Mouse (Mus musculus) layer of hippocampus, adult 2 months (tissue): ENCODE data around the gene Slc25a34. TPM values are rescaled to one million over a fixed set of nuclear protein-coding genes. Genes with fewer than 3 reads are reported as not detected.

Experiments
- DNase-seq, 2 experiments: peaks; one replicate each; pipeline ENCODE4 v3.0.0; 2022; ENCODE audit warnings: low spot score in 2 of 2
- H3K27ac ChIP-seq: fragments of 200-600 bp; 2 replicates; pipeline ENCODE4 v1.8.1; 2022
- H3K4me3 ChIP-seq: fragments of 200-600 bp; 2 replicates; pipeline ENCODE4 v1.8.1; 2022; ENCODE audit warnings: mild to moderate bottlenecking
- CTCF ChIP-seq: fragments of 200-600 bp; conservative IDR thresholded peaks from 2 replicates; pipeline ENCODE4 v1.8.1; 2022; ENCODE audit warnings: antibody characterized with exemption, mild to moderate bottlenecking, moderate library complexity
- total RNA-seq, 2 experiments: library from RNA; stranded (reverse); gene quantifications; 2 replicates each; pipeline ENCODE4 v1.2.3; 2021

Gene Slc25a34
- total RNA-seq, 2 experiments from 2014 or later, result 1.6 to 3.6 TPM

GRCm38 (mm10) chr4:141622580-141622979 lies 1.0 kb downstream of the Slc25a34 start:
- DNase-seq, result no peak
- H3K27ac ChIP-seq, result no peak overlapping the region
- no peak for TF ChIP-seq CTCF
- no peak overlapping the region for H3K4me3 ChIP-seq

- no peak for TF ChIP-seq CTCF
- Histone ChIP-seq H3K27ac (no peak overlapping the region), H3K4me3 (no peak overlapping the region)
- DNase-seq, result no peak
Measured at GRCm38 (mm10) chr4:141622091-141622490, 1.5 kb downstream of the Slc25a34 start.

DNA sequence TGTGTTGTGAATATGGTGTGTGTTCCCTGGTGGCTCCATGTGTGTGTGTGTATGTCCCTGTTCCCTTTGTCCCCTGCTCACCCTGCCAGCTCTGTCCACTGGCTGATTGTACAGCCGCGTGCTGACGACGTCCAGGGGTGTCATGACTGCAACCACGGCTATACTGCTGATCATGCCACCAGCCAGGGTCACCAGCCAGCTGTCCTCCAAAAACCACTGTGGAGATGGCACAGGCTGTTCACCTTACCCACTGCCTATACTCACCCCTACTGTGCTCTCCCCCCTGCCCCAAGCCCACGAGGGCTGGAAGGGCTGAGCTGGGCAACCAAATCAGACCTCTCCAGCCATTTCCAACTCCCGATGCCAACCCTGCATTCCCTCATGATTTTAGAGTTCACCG lies 2.3 kb downstream of the Slc25a34 start:
- TF ChIP-seq CTCF, result no peak
- Histone ChIP-seq H3K4me3 (no peak overlapping the region), H3K27ac (no peak overlapping the region)
- no peak for DNase-seq

DNA sequence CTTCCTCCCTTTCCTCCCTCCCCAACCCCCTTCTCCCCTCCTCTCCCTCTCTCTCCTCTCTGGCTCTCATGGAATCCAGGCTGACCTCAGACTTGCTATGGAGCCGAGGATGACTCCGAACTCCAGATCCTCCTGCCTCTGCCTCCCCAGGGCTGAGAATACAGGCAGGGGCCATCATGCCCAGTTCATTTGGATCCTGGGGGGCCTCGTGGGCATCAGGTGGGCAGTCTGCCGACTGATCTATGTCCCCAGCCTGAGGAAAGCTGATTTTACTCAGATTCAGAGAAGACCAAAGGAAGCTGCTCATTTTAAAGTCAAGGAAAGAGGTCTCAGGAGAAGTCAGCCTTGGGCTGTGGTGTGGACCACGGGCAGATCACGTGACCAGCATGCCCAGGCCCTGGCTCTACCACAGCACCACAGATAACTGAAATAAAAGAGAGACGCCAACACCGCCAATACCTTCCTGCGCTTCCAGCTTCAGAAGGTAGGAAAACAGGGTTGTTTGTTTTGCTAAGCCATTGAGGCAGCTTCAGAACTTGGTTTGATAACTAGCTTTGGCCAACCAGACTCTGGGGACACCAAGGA lies 4.2 kb downstream of the Slc25a34 start:
- no peak for TF ChIP-seq CTCF
- Histone ChIP-seq H3K27ac (no peak overlapping the region), H3K4me3 (no peak overlapping the region)
- no peak for DNase-seq

DNA sequence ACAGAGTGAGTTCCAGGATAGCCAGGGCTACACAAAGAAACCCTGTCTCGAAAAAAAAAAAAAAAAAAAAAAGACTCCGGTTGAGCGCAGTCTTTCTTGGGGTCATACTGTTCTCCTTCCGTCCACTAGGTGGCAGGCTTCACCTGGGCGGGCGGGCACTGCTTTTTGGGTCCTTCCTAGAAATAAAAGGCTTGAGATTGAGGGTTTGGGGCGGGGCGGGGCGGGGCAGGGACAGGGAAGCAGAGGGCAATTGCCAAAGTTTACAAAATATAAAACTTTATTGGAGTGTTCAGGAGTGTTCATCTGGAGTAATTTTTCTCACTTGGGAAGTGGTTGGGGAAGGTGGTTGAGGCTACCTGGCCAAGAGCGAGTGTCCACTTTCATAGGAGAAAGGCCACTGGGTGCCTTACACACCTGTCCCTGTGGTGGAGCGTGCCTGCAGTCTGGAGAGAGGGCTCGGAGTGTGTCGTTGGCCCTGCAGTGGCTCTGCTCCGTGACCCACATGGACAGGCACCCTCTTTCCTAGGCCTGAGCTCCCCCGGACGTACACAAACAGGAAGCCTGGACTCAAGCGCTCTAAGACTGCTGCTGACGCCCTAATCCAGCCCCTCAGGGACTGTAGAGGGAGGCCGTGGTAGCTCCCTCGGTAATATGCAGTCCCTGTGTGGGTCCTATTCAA lies 4.9 kb downstream of the Slc25a34 start, which contains the start of gene Tmem82:
Tmem82 (minus strand) TSS at position 69 of the 679 bp plus-strand sequence.
- peak; percentile 29 to 53 for DNase-seq
- Histone ChIP-seq H3K27ac (no peak within 1 kb of the TSS), H3K4me3 (no peak within 1 kb of the TSS; the same call in 1 of the 2 replicates)
- peak; percentile 73 for TF ChIP-seq CTCF

DNA sequence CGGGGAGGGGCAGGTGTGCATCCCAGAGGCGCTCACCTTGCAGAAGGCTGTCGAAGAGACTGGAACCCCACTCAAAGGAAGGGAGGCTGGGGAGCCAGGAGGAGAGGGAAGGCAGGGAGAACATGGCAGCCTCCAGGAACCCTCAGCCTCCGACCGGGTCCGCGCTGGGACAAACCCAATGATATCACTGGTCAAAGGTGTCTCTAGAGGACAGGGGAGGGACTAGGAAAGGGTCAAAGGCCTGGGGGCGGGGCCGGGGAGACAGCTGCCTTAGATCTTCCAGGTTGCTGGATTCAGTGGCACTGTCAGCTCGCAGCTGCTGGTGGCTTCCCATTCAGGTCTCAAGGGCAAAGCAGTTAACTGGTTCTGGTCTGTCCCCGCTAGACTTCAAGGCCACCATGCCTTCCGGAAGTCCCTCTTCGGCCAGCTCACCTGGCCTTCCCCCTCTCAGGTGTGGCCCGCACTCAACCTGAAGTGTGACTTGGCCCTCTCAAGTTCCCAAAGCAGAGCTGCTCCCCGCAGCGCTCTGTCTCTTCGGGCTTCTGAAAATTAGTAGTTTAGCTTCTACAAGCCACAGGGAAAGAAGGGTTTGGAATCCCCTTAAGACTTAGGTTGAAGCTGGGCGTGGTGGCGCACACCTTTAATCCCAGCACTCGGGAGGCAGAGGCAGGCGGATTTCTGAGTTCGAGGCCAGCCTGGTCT lies 5.6 kb downstream of the Slc25a34 start:
- Histone ChIP-seq H3K4me3 (no peak overlapping the region; the same call in 1 of the 2 replicates), H3K27ac (no peak overlapping the region)
- no peak for TF ChIP-seq CTCF
- DNase-seq, result no peak

- Histone ChIP-seq H3K4me3 (no peak overlapping the region; the same call in 1 of the 2 replicates), H3K27ac (no peak overlapping the region)
Measured at GRCm38 (mm10) chr4:141617299-141617698, 6.3 kb downstream of the Slc25a34 start.

GRCm38 (mm10) chr4:141616811-141617210 lies 6.8 kb downstream of the Slc25a34 start:
- no peak for DNase-seq

More at GRCm38 (mm10) chr4:141617299-141617698, 6.3 kb downstream of the Slc25a34 start:
- peak; percentile 71 for TF ChIP-seq CTCF
- DNase-seq, result peak; percentile 48 to 60

GRCm38 (mm10) chr4:141614946-141615345 lies 8.7 kb downstream of the Slc25a34 start:
- TF ChIP-seq CTCF, result no peak
- DNase-seq, result no peak
- Histone ChIP-seq H3K27ac (no peak overlapping the region), H3K4me3 (no peak overlapping the region)

More at GRCm38 (mm10) chr4:141616811-141617210, 6.8 kb downstream of the Slc25a34 start:
- TF ChIP-seq CTCF, result no peak
- no peak overlapping the region for H3K27ac ChIP-seq
- no peak overlapping the region for H3K4me3 ChIP-seq

- no peak for TF ChIP-seq CTCF
- H3K4me3 ChIP-seq, result no peak overlapping the region
- no peak for DNase-seq
- no peak overlapping the region for H3K27ac ChIP-seq
Measured at GRCm38 (mm10) chr4:141609538-141609937, 14.1 kb downstream of the Slc25a34 start.

DNA sequence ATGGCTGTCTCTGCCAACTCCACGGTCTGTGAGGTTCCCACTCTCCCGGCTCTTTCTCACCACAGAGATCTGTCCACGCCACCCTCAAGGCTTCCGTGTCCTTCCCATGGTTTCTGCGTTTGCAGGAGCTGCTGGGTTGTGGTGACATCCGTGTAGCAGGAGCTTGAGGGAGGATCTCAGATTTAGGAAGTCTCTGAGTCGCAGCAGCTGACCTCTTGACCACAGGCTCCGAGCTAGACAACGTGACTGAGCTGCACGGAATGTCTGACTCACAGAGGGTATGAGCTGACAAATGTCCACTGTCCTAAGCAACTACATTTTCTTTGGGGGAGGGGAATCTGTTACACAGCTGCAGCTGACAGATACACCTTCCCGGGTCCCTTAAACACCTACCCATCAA lies 17.8 kb downstream of the Slc25a34 start, which contains the start of gene Fblim1:
Fblim1 (minus strand) TSS at position 236 of the 400 bp plus-strand sequence.
- Histone ChIP-seq H3K27ac (no peak within 1 kb of the TSS), H3K4me3 (no peak within 1 kb of the TSS)
- DNase-seq, result no peak
- no peak for TF ChIP-seq CTCF

GRCm38 (mm10) chr4:141605421-141605820 lies 18.2 kb downstream of the Slc25a34 start:
- Histone ChIP-seq H3K4me3 (no peak overlapping the region), H3K27ac (no peak overlapping the region)
- no peak for DNase-seq
- TF ChIP-seq CTCF, result no peak

DNA sequence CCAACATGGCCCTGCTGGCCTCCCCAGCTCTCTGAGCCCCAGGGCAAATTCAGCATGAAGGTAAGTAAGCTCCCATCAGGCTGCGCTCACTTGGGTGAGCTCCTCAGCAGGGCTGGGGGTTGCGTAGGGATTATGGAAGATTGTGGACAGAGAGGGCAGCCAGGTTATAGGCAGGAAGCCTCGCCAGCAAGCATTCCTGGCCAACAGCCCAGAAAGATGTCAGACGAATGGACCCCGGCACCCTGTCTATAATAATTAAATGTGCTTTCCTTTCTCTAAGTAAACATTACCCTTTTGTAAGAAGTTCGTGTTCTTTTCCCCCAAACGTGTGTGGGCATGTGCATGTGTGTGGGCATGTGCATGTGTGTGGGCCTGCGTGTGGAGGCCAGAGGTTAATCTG lies 19.1 kb downstream of the Slc25a34 start:
- H3K27ac ChIP-seq, result no peak overlapping the region
- no peak overlapping the region for H3K4me3 ChIP-seq
- no peak for DNase-seq
- TF ChIP-seq CTCF, result no peak

GRCm38 (mm10) chr4:141603921-141604320 lies 19.7 kb downstream of the Slc25a34 start:
- Histone ChIP-seq H3K4me3 (no peak overlapping the region), H3K27ac (no peak overlapping the region)
- no peak for DNase-seq
- TF ChIP-seq CTCF, result no peak
